Mouse (Mus musculus) liver, embryonic 12.5 days (tissue): ENCODE data around the gene Timp2. TPM values are rescaled to one million over a fixed set of nuclear protein-coding genes. Genes with fewer than 3 reads are reported as not detected.

ENCODE experiments used
- ATAC-seq: fragments of 200-750 bp; cut with Nextera tagmentation; 2 replicates; pipeline ENCODE4 v1.8.0; 2017; ENCODE audit warnings: moderate number of reproducible peaks, mild to moderate bottlenecking, moderate library complexity
- H3K27ac ChIP-seq: fragments of 300-500 bp; sonication (generic); 2 replicates; pipeline ENCODE4 v1.5.1; 2016; ENCODE audit warnings: mild to moderate bottlenecking
- H3K27me3 ChIP-seq: fragments of 300-500 bp; sonication (generic); replicated peaks from 2 replicates; pipeline ENCODE4 v1.6.1; 2016; ENCODE audit warnings: mild to moderate bottlenecking, moderate library complexity
- H3K36me3 ChIP-seq: fragments of 300-500 bp; sonication (generic); 2 replicates; pipeline ENCODE4 v1.6.1; 2016; ENCODE audit warnings: mild to moderate bottlenecking, moderate library complexity
- H3K4me1 ChIP-seq: fragments of 300-500 bp; sonication (generic); 2 replicates; pipeline ENCODE4 v1.6.1; 2016
- H3K4me2 ChIP-seq: fragments of 300-500 bp; sonication (generic); 2 replicates; pipeline ENCODE4 v1.6.1; 2016; ENCODE audit warnings: mild to moderate bottlenecking, moderate library complexity
- H3K4me3 ChIP-seq: fragments of 300-500 bp; sonication (generic); 2 replicates; pipeline ENCODE4 v1.5.1; 2016; ENCODE audit warnings: mild to moderate bottlenecking, moderate library complexity
- H3K9ac ChIP-seq: fragments of 300-500 bp; sonication (generic); 2 replicates; pipeline ENCODE4 v1.6.1; 2016; ENCODE audit warnings: mild to moderate bottlenecking, moderate library complexity
- H3K9me3 ChIP-seq: fragments of 300-500 bp; sonication (generic); replicated peaks from 2 replicates; pipeline ENCODE4 v1.6.1; 2016; ENCODE audit warnings: mild to moderate bottlenecking, moderate library complexity
- WGBS: fragments of 180-500 bp; shearing (Covaris S2); methylation state at CpG from one replicate; pipeline ENCODE4 v1.1.7; 2016; ENCODE audit not compliant: insufficient replicate concordance; 5-methylcytosine and 5-hydroxymethylcytosine counted together
- polyA plus RNA-seq: library from polyadenylated mRNA; unstranded; fragments of >200 nt; fragmentation: Nextera tagmentation; extraction: Ambion mirVana; gene quantifications from 2 replicates; pipeline ENCODE4 v1.2.1, GENCODE M21; 2016

The Timp2 gene
- polyA plus RNA-seq, 1 experiment from 2014 or later, result 8.7 TPM

GRCm38 (mm10) chr11:118348419-118348818, 7.1 kb downstream of the Timp2 start:
- no peak overlapping the region for H3K9ac ChIP-seq
- H3K4me3 ChIP-seq, result no peak overlapping the region
- H3K27ac ChIP-seq, result no peak overlapping the region
- peaks cover 20% of the 10 kb centered on the region for H3K4me1 ChIP-seq
- peaks cover 11% of the 10 kb centered on the region for H3K27me3 ChIP-seq
- no peaks in the 10 kb centered on the region for H3K36me3 ChIP-seq
- no peaks in the 10 kb centered on the region for H3K9me3 ChIP-seq
- WGBS, result 16% methylated on average over 3 of the region's 3 CpGs
- ATAC-seq, result 0 out of 2 replicates have a peak, but pooled peaks have one; percentile 9
- no peak overlapping the region for H3K4me2 ChIP-seq

GRCm38 (mm10) chr11:118347911-118348310, 7.6 kb downstream of the Timp2 start:
- no peak overlapping the region for H3K4me3 ChIP-seq
- H3K27me3 ChIP-seq, result peaks cover 6% of the 10 kb centered on the region
- H3K36me3 ChIP-seq, result no peaks in the 10 kb centered on the region
- no peaks in the 10 kb centered on the region for H3K9me3 ChIP-seq
- WGBS, result 80% methylated on average over 12 of the region's 12 CpGs
- H3K4me2 ChIP-seq, result no peak overlapping the region
- no peak overlapping the region for H3K27ac ChIP-seq
- H3K4me1 ChIP-seq, result peaks cover 18% of the 10 kb centered on the region
- ATAC-seq, result no peak
- no peak overlapping the region for H3K9ac ChIP-seq

GRCm38 (mm10) chr11:118347391-118347790, 8.1 kb downstream of the Timp2 start:
- H3K27me3 ChIP-seq, result peaks cover under 1% of the 10 kb centered on the region
- H3K9me3 ChIP-seq, result no peaks in the 10 kb centered on the region
- no peak overlapping the region for H3K4me3 ChIP-seq
- H3K9ac ChIP-seq, result no peak overlapping the region
- no peak overlapping the region for H3K27ac ChIP-seq
- 78% methylated on average over 2 of the region's 2 CpGs for WGBS
- no peak for ATAC-seq
- no peak overlapping the region for H3K4me2 ChIP-seq
- no peaks in the 10 kb centered on the region for H3K36me3 ChIP-seq
- H3K4me1 ChIP-seq, result peaks cover 18% of the 10 kb centered on the region

GRCm38 (mm10) chr11:118346395-118347096, 9.0 kb downstream of the Timp2 start:
- H3K4me1 ChIP-seq, result peaks cover 18% of the 10 kb centered on the region
- no peak for ATAC-seq
- H3K36me3 ChIP-seq, result no peaks in the 10 kb centered on the region

GRCm38 (mm10) chr11:118345693-118346092, 9.8 kb downstream of the Timp2 start:
- WGBS, result 37% methylated on average over 4 of the region's 4 CpGs
- no peak overlapping the region for H3K9ac ChIP-seq
- no peaks in the 10 kb centered on the region for H3K36me3 ChIP-seq
- 0 out of 2 replicates have a peak, but pooled peaks cover 4% of the 10 kb centered on the region for H3K27me3 ChIP-seq
- no peaks in the 10 kb centered on the region for H3K9me3 ChIP-seq
- H3K4me3 ChIP-seq, result no peak overlapping the region
- H3K27ac ChIP-seq, result no peak overlapping the region
- no peak for ATAC-seq
- no peak overlapping the region for H3K4me2 ChIP-seq
- H3K4me1 ChIP-seq, result peaks cover 18% of the 10 kb centered on the region

More at GRCm38 (mm10) chr11:118346395-118347096, 9.0 kb downstream of the Timp2 start:
- H3K9me3 ChIP-seq, result no peaks in the 10 kb centered on the region
- 79% methylated on average over 8 of the region's 8 CpGs for WGBS
- H3K9ac ChIP-seq, result no peak overlapping the region
- 0 out of 2 replicates have a peak, but pooled peaks cover 4% of the 10 kb centered on the region for H3K27me3 ChIP-seq
- no peak overlapping the region for H3K4me2 ChIP-seq
- no peak overlapping the region for H3K27ac ChIP-seq
- H3K4me3 ChIP-seq, result no peak overlapping the region

GRCm38 (mm10) chr11:118343629-118344028, 11.9 kb downstream of the Timp2 start:
- 0 out of 2 replicates have a peak, but pooled peaks cover 5% of the 10 kb centered on the region for H3K27me3 ChIP-seq
- H3K9me3 ChIP-seq, result no peaks in the 10 kb centered on the region
- no peak overlapping the region for H3K27ac ChIP-seq
- no peaks in the 10 kb centered on the region for H3K36me3 ChIP-seq
- no peak overlapping the region for H3K4me2 ChIP-seq
- no peak for ATAC-seq
- H3K4me1 ChIP-seq, result peaks cover 8% of the 10 kb centered on the region
- H3K9ac ChIP-seq, result no peak overlapping the region
- H3K4me3 ChIP-seq, result no peak overlapping the region
- 85% methylated on average over 2 of the region's 2 CpGs for WGBS

GRCm38 (mm10) chr11:118342400-118342981, 13.0 kb downstream of the Timp2 start, which contains the start of gene Cep295nl:
Gene Cep295nl (minus strand): TSS chr11:118342500.
- Histone ChIP-seq H3K27ac (no peak within 1 kb of the TSS), H3K27me3 (0 out of 2 replicates have a peak, but pooled peaks cover 9% of the 10 kb centered on the region), H3K4me3 (no peak within 1 kb of the TSS), H3K4me1 (no peaks in the 10 kb centered on the region), H3K4me2 (no peak within 1 kb of the TSS), H3K9ac (no peak within 1 kb of the TSS), H3K9me3 (no peaks in the 10 kb centered on the region), H3K36me3 (no peaks in the 10 kb centered on the region)
- no peak for ATAC-seq
- WGBS, result 39% methylated on average over 7 of the region's 7 CpGs

- no peaks in the 10 kb centered on the region for H3K9me3 ChIP-seq
- no peaks in the 10 kb centered on the region for H3K4me1 ChIP-seq
- H3K9ac ChIP-seq, result no peak overlapping the region
- 0 out of 2 replicates have a peak, but pooled peaks cover 9% of the 10 kb centered on the region for H3K27me3 ChIP-seq
- WGBS, result 47% methylated on average over 8 of the region's 8 CpGs
- no peak overlapping the region for H3K4me2 ChIP-seq
- ATAC-seq, result no peak
- no peaks in the 10 kb centered on the region for H3K36me3 ChIP-seq
- no peak overlapping the region for H3K4me3 ChIP-seq
- no peak overlapping the region for H3K27ac ChIP-seq
Observed at GRCm38 (mm10) chr11:118337491-118338168, 17.9 kb downstream of the Timp2 start.

- Histone ChIP-seq H3K4me1 (no peaks in the 10 kb centered on the region), H3K9me3 (no peaks in the 10 kb centered on the region), H3K9ac (no peak overlapping the region), H3K27me3 (0 out of 2 replicates have a peak, but pooled peaks cover 2% of the 10 kb centered on the region), H3K4me3 (no peak overlapping the region), H3K36me3 (no peaks in the 10 kb centered on the region), H3K27ac (no peak overlapping the region), H3K4me2 (no peak overlapping the region)
- WGBS, result 76% methylated on average over 17 of the region's 17 CpGs
- ATAC-seq, result no peak
Observed at GRCm38 (mm10) chr11:118333431-118333830, 22.1 kb downstream of the Timp2 start.

GRCm38 (mm10) chr11:118332376-118332775, 23.2 kb downstream of the Timp2 start:
- Histone ChIP-seq H3K4me3 (no peak overlapping the region), H3K9me3 (no peaks in the 10 kb centered on the region), H3K27me3 (no peaks in the 10 kb centered on the region), H3K4me1 (0 out of 2 replicates have a peak, but pooled peaks cover 2% of the 10 kb centered on the region), H3K36me3 (no peaks in the 10 kb centered on the region), H3K4me2 (no peak overlapping the region), H3K9ac (no peak overlapping the region), H3K27ac (no peak overlapping the region)
- WGBS, result 83% methylated on average over 11 of the region's 11 CpGs
- no peak for ATAC-seq

- H3K27me3 ChIP-seq, result no peaks in the 10 kb centered on the region
- no peak overlapping the region for H3K4me3 ChIP-seq
- H3K9ac ChIP-seq, result no peak overlapping the region
- H3K4me2 ChIP-seq, result no peak overlapping the region
- ATAC-seq, result no peak
- H3K36me3 ChIP-seq, result no peaks in the 10 kb centered on the region
- WGBS, result 82% methylated on average over 16 of the region's 16 CpGs
- H3K4me1 ChIP-seq, result peaks cover 8% of the 10 kb centered on the region; the same call in 1 of the 2 replicates
- H3K27ac ChIP-seq, result no peak overlapping the region
- no peaks in the 10 kb centered on the region for H3K9me3 ChIP-seq
Observed at GRCm38 (mm10) chr11:118330777-118331176, 24.8 kb downstream of the Timp2 start.

- 79% methylated on average over 14 of the region's 14 CpGs for WGBS
- Histone ChIP-seq H3K9me3 (no peaks in the 10 kb centered on the region), H3K36me3 (no peaks in the 10 kb centered on the region), H3K4me1 (peaks cover 8% of the 10 kb centered on the region; the same call in 1 of the 2 replicates), H3K4me3 (no peak overlapping the region), H3K27me3 (no peaks in the 10 kb centered on the region), H3K27ac (no peak overlapping the region), H3K4me2 (no peak overlapping the region), H3K9ac (no peak overlapping the region)
- no peak for ATAC-seq
Observed at GRCm38 (mm10) chr11:118330361-118330760, 25.2 kb downstream of the Timp2 start.
